Mouse (Mus musculus): ENCODE measurements around the gene Auh.

DNA sequence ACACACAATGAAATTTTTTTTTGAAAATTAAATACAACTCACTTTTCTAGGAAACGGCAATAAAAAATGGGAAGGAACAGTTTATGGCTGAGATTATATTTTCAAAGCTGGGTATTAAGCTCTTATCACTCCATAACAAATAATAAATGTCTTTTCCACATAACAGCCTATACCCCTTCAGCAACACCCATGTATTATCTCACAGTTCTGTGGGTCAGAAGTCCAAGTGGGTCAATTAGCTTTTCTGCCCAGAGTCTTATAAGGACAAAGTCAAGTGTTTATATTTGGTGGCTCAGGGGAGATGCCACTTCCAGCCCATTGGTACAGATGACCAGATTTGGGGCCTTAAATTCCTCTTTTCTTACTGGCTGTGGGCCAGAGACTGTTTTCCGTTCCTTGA, 129.4 kb downstream of the Auh start:
- TF ChIP-seq POLR2A (IDR thresholded peaks at IDR 0.05; ENCODE audit: borderline replicate concordance, extremely low read depth, low read depth, low read length) (no peak), CTCF (IDR thresholded peaks at IDR 0.05; ENCODE audit: insufficient read depth, low read length) (no peak)

Data from lung, adult 2 months (tissue).